26 mouse cellular contexts compared by ENCODE assay signal in genomic region chr19:58080168-58080567, GRCm38 (mm10).
"Had no signal": no experiment of that assay in that cellular context is flagged by ENCODE, and none has a peak within 500 bp of the region (broad histone marks: within the 10 kb centered on the region; RNA-seq: fewer than 3 reads in every experiment).

No protein-coding gene starts in this region.

- ATAC-seq: forebrain, embryonic 13.5 days; forebrain, embryonic 14.5 days; forebrain, embryonic 15.5 days; forebrain, embryonic 16.5 days; forebrain, postnatal 0 days had no signal

- H3K27me3 ChIP-seq: embryonic facial prominence, embryonic 12.5 days; embryonic facial prominence, embryonic 13.5 days; embryonic facial prominence, embryonic 15.5 days; forebrain, embryonic 15.5 days had no signal

- H3K9me3 ChIP-seq: embryonic facial prominence, embryonic 10.5 days; embryonic facial prominence, embryonic 12.5 days; embryonic facial prominence, embryonic 13.5 days; embryonic facial prominence, embryonic 15.5 days; forebrain, embryonic 10.5 days; forebrain, embryonic 12.5 days; forebrain, embryonic 13.5 days; forebrain, embryonic 15.5 days had no signal

- H3K36me3 ChIP-seq: embryonic facial prominence, embryonic 10.5 days; embryonic facial prominence, embryonic 12.5 days; embryonic facial prominence, embryonic 13.5 days; embryonic facial prominence, embryonic 15.5 days; forebrain, embryonic 10.5 days; forebrain, embryonic 12.5 days; forebrain, embryonic 15.5 days had no signal

- H3K4me3 ChIP-seq: embryonic facial prominence, embryonic 10.5 days; embryonic facial prominence, embryonic 12.5 days; embryonic facial prominence, embryonic 13.5 days; embryonic facial prominence, embryonic 15.5 days; erythroblast, embryonic 14.5 days; forebrain, embryonic 10.5 days; forebrain, embryonic 12.5 days; forebrain, embryonic 13.5 days; forebrain, embryonic 15.5 days; heart, adult 2 months had no signal

- DNase-seq: cerebellum, adult 2 months; cerebellum, adult 8-10 months; cerebellum, adult 9-10 months; cerebellum, adult 9-11 months; cerebellum, postnatal 10 days; cerebellum, postnatal 14 days; cerebellum, postnatal 25 days; cerebellum, postnatal 36 days; embryo, embryonic 11 days; forebrain, postnatal 0 days; gastrocnemius, postnatal 10 days; gastrocnemius, postnatal 14 days; gastrocnemius, postnatal 25 days; gastrocnemius, postnatal 36 days; heart, adult 2 months had no signal

- H3K4me2 ChIP-seq: embryonic facial prominence, embryonic 12.5 days; embryonic facial prominence, embryonic 13.5 days; embryonic facial prominence, embryonic 15.5 days; forebrain, embryonic 12.5 days; forebrain, embryonic 13.5 days; forebrain, embryonic 15.5 days had no signal

- H3K4me1 ChIP-seq: embryonic facial prominence, embryonic 15.5 days had no signal

- H3K27ac ChIP-seq: embryonic facial prominence, embryonic 10.5 days; embryonic facial prominence, embryonic 12.5 days; embryonic facial prominence, embryonic 13.5 days; embryonic facial prominence, embryonic 15.5 days; forebrain, embryonic 10.5 days; forebrain, embryonic 12.5 days; forebrain, embryonic 13.5 days; forebrain, embryonic 15.5 days; heart, adult 2 months had no signal

- H3K9ac ChIP-seq: embryonic facial prominence, embryonic 12.5 days; embryonic facial prominence, embryonic 13.5 days; embryonic facial prominence, embryonic 15.5 days; forebrain, embryonic 12.5 days; forebrain, embryonic 13.5 days; forebrain, embryonic 15.5 days; forebrain, postnatal 0 days had no signal
